Mouse (Mus musculus) heart, embryonic 12.5 days (tissue): Measurements from ENCODE around the gene Rora. TPM values are rescaled to one million over a fixed set of nuclear protein-coding genes. Genes with fewer than 3 reads are reported as not detected.

Source experiments
- ATAC-seq: fragments of 200-750 bp; cut with Nextera tagmentation; 2 replicates; pipeline ENCODE4 v1.8.0; 2017; ENCODE audit warnings: moderate TSS enrichment, moderate library complexity; ENCODE audit not compliant: insufficient number of reproducible peaks, low FRiP score
- H3K27ac ChIP-seq: fragments of 300-500 bp; sonication (generic); 2 replicates; pipeline ENCODE4 v1.5.1; 2016; ENCODE audit warnings: mild to moderate bottlenecking, moderate library complexity; ENCODE audit not compliant: poor library complexity, severe bottlenecking
- H3K27me3 ChIP-seq: fragments of 300-500 bp; sonication (generic); replicated peaks from 2 replicates; pipeline ENCODE4 v1.6.1; 2016; ENCODE audit warnings: mild to moderate bottlenecking, moderate library complexity
- H3K36me3 ChIP-seq: fragments of 300-500 bp; sonication (generic); 2 replicates; pipeline ENCODE4 v1.6.1; 2016; ENCODE audit warnings: mild to moderate bottlenecking, moderate library complexity
- H3K4me1 ChIP-seq: fragments of 300-500 bp; sonication (generic); replicated peaks from 2 replicates; pipeline ENCODE4 v1.6.1; 2016; ENCODE audit warnings: mild to moderate bottlenecking
- H3K4me2 ChIP-seq: fragments of 300-500 bp; sonication (generic); 2 replicates; pipeline ENCODE4 v1.6.1; 2016; ENCODE audit warnings: mild to moderate bottlenecking, moderate library complexity
- H3K4me3 ChIP-seq: fragments of 300-500 bp; sonication (generic); 2 replicates; pipeline ENCODE4 v1.5.1; 2016; ENCODE audit warnings: mild to moderate bottlenecking
- H3K9ac ChIP-seq: fragments of 300-500 bp; sonication (generic); 2 replicates; pipeline ENCODE4 v1.6.1; 2016; ENCODE audit warnings: mild to moderate bottlenecking, moderate library complexity
- H3K9me3 ChIP-seq: fragments of 300-500 bp; sonication (generic); replicated peaks from 2 replicates; pipeline ENCODE4 v1.6.1; 2016; ENCODE audit warnings: mild to moderate bottlenecking, moderate library complexity
- WGBS: fragments of 180-500 bp; shearing (Covaris S2); methylation state at CpG from one replicate; pipeline ENCODE4 v1.1.7; 2016; 5-methylcytosine and 5-hydroxymethylcytosine counted together
- polyA plus RNA-seq: library from polyadenylated mRNA; unstranded; fragments of >200 nt; fragmentation: Nextera tagmentation; extraction: Ambion mirVana; gene quantifications from 2 replicates; pipeline ENCODE4 v1.2.1, GENCODE M21; 2016

The Rora gene
- polyA plus RNA-seq, 1 experiment from 2014 or later, result 7.6 TPM

GRCm38 (mm10) chr9:68791982-68792540, 138.5 kb downstream of the Rora start:
- Histone ChIP-seq H3K4me2 (no peak overlapping the region), H3K9me3 (no peaks in the 10 kb centered on the region), H3K9ac (no peak overlapping the region), H3K36me3 (no peaks in the 10 kb centered on the region), H3K4me3 (no peak overlapping the region), H3K27ac (no peak overlapping the region), H3K27me3 (no peaks in the 10 kb centered on the region), H3K4me1 (peaks cover 9% of the 10 kb centered on the region; the same call in 1 of the 2 replicates)
- no peak for ATAC-seq
- WGBS, result 71% methylated on average over 16 of the region's 16 CpGs

DNA sequence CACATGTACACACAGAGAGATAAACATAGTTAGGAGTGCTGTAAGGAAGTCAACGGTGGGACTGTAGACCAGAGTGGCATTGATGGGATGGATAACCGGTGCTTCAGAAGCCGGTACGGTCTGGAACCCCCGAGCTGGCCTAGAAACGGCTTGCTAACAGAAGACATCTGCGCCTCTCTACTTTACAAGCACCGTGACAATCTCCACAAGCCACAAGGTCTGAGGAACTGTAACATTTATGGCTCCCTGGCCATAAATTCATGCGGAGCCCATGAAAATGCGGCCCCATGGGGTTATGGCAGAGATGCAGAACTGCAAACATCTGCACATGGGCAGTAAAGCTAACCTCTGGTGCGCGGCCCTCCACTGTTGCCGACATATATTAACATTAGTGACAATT, 141.7 kb downstream of the Rora start:
- no peak for ATAC-seq
- Histone ChIP-seq H3K4me1 (peaks cover 9% of the 10 kb centered on the region; the same call in 1 of the 2 replicates), H3K4me3 (no peak overlapping the region), H3K36me3 (no peaks in the 10 kb centered on the region), H3K4me2 (no peak overlapping the region), H3K27me3 (no peaks in the 10 kb centered on the region), H3K9ac (no peak overlapping the region), H3K9me3 (no peaks in the 10 kb centered on the region), H3K27ac (no peak overlapping the region)
- 84% methylated on average over 13 of the region's 13 CpGs for WGBS

GRCm38 (mm10) chr9:68798221-68798620, 144.6 kb downstream of the Rora start:
- Histone ChIP-seq H3K36me3 (no peaks in the 10 kb centered on the region), H3K27ac (no peak overlapping the region), H3K4me3 (no peak overlapping the region), H3K9me3 (no peaks in the 10 kb centered on the region), H3K4me2 (no peak overlapping the region), H3K27me3 (no peaks in the 10 kb centered on the region), H3K9ac (no peak overlapping the region), H3K4me1 (no peaks in the 10 kb centered on the region)
- no peak for ATAC-seq
- WGBS, result 67% methylated on average over 4 of the region's 4 CpGs

DNA sequence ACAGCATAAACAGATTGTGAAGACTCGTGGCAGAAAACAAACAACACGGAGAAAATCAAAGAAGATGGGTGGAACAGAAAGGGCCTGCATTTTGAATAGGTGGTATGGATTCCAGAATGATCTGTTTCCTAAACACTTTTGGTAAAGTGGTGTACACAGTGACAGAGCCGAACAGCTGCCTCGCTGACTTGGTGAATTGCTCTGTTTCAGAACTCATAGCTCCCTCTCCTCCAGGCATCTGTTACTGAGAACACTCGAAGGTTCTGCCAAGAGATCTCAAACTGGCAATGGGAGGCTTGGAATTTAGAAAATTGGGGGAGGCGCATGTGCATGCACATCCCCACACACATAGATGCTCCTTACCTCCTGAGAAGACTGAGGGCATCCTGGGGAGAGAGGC, 145.5 kb downstream of the Rora start:
- WGBS, result 85% methylated on average over 6 of the region's 6 CpGs
- H3K27ac ChIP-seq, result no peak overlapping the region
- peaks cover 3% of the 10 kb centered on the region for H3K4me1 ChIP-seq
- H3K4me3 ChIP-seq, result no peak overlapping the region
- no peak for ATAC-seq
- no peaks in the 10 kb centered on the region for H3K27me3 ChIP-seq
- no peak overlapping the region for H3K9ac ChIP-seq
- no peaks in the 10 kb centered on the region for H3K36me3 ChIP-seq
- H3K9me3 ChIP-seq, result no peaks in the 10 kb centered on the region
- no peak overlapping the region for H3K4me2 ChIP-seq

DNA sequence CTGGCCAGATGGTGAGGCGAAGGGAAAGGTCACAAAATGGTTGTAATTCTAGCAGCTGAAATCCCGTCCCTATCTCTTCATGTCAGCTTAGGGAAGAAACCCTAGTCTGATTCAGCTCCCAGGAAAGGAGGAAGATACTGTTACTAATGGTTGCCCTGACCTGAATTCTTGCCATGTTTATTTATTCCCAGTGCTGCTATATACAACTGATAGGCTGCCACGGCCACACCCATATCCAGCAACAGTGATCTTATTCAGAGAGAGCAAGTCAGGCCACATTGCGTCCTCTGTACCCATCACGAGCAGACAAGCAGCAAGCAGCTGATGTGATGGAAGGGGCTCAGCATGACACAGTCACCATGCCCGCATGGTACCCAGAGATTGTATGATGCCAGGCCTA, 150.6 kb downstream of the Rora start:
- Histone ChIP-seq H3K36me3 (no peaks in the 10 kb centered on the region), H3K9ac (no peak overlapping the region), H3K4me2 (no peak overlapping the region), H3K9me3 (no peaks in the 10 kb centered on the region), H3K4me1 (peaks cover 24% of the 10 kb centered on the region), H3K27ac (no peak overlapping the region), H3K4me3 (no peak overlapping the region), H3K27me3 (no peaks in the 10 kb centered on the region)
- no peak for ATAC-seq
- 22% methylated on average over 6 of the region's 6 CpGs for WGBS

DNA sequence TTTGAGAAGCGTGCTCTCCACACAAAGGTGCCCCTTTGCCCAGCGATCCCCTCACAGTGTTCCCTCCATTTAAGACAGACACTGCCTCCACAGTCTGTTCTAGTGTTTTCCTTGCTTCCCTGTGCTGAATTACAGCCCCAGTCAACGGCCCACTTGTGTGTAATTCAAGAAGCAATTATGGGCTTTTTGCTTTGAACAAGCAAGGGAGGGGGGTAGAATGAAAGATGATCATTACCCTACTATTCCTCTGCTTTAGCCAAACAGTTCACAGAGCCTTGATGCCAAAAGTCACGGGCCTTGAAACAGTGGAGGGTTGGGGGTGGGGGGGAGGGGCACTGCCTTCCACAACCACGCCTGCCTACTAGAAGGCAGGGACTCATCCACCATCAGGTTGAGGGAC, 152.2 kb downstream of the Rora start:
- WGBS, result 57% methylated on average over 5 of the region's 5 CpGs

GRCm38 (mm10) chr9:68807735-68808134, 154.1 kb downstream of the Rora start:
- Histone ChIP-seq H3K4me3 (no peak overlapping the region), H3K27me3 (no peaks in the 10 kb centered on the region), H3K9me3 (no peaks in the 10 kb centered on the region), H3K36me3 (no peaks in the 10 kb centered on the region), H3K4me2 (no peak overlapping the region), H3K4me1 (peaks cover 30% of the 10 kb centered on the region), H3K9ac (no peak overlapping the region), H3K27ac (no peak overlapping the region)
- no peak for ATAC-seq
- WGBS, result 81% methylated on average over 2 of the region's 2 CpGs

More for the DNA sequence above, 152.2 kb downstream of the Rora start:
- H3K36me3 ChIP-seq, result no peaks in the 10 kb centered on the region
- H3K4me3 ChIP-seq, result 0 out of 2 replicates have a peak overlapping the region, but pooled peaks have one; percentile 3
- H3K4me1 ChIP-seq, result peaks cover 24% of the 10 kb centered on the region
- H3K4me2 ChIP-seq, result peak overlapping the region; percentile 57
- H3K9ac ChIP-seq, result no peak overlapping the region
- no peaks in the 10 kb centered on the region for H3K27me3 ChIP-seq
- no peaks in the 10 kb centered on the region for H3K9me3 ChIP-seq
- no peak for ATAC-seq
- no peak overlapping the region for H3K27ac ChIP-seq

DNA sequence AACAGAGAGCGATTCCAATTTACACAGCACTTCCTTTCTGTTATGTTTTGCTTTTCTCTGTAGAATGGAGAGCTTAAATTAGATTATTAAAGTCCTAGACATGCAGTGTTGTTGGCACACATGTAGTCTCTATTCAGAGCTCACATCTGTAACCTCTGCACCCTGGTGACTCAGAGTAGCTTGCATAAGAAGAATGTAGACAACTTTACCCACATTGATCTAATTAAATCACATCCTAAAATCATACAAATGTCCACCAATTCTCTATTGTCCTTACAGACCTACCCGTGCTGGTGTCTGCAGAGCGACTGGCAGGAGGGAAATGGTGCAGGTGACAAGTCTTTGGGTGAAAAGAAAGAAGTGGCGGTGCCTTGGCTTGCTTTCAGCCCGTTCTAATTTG, 155.9 kb downstream of the Rora start:
- no peaks in the 10 kb centered on the region for H3K36me3 ChIP-seq
- H3K27me3 ChIP-seq, result no peaks in the 10 kb centered on the region
- no peak overlapping the region for H3K27ac ChIP-seq
- H3K9ac ChIP-seq, result no peak overlapping the region
- no peak for ATAC-seq
- 83% methylated on average over 5 of the region's 5 CpGs for WGBS
- H3K9me3 ChIP-seq, result no peaks in the 10 kb centered on the region
- no peak overlapping the region for H3K4me3 ChIP-seq
- H3K4me2 ChIP-seq, result no peak overlapping the region
- peaks cover 37% of the 10 kb centered on the region for H3K4me1 ChIP-seq

DNA sequence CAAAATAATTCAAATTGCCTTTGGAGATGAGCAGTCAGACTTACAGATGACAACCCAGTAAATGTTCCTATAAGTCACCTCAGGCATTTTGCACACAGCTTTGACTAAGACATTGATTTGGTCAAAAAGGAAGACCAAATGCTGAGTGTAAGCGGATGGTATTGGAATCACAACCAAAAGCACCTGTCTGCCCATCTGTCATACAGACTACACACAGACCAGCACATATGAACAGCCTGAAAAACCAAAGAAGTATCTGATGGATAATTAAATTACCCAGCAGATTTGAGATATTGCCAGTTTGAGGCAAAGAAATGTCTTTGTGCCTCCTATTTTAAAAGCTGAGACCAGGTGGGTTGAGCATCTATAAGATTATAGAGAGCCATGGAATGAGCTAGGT, 161.1 kb downstream of the Rora start:
- Histone ChIP-seq H3K36me3 (no peaks in the 10 kb centered on the region), H3K4me3 (no peak overlapping the region), H3K4me2 (no peak overlapping the region), H3K9ac (no peak overlapping the region), H3K27me3 (no peaks in the 10 kb centered on the region), H3K27ac (no peak overlapping the region), H3K9me3 (no peaks in the 10 kb centered on the region), H3K4me1 (peaks cover 22% of the 10 kb centered on the region)
- WGBS, result 83% methylated on average over 1 of the region's 1 CpGs
- ATAC-seq, result no peak

GRCm38 (mm10) chr9:68815877-68816276, 162.3 kb downstream of the Rora start:
- H3K9me3 ChIP-seq, result no peaks in the 10 kb centered on the region
- H3K36me3 ChIP-seq, result no peaks in the 10 kb centered on the region
- no peak for ATAC-seq
- H3K27ac ChIP-seq, result no peak overlapping the region
- H3K4me1 ChIP-seq, result peaks cover 26% of the 10 kb centered on the region
- no peak overlapping the region for H3K4me2 ChIP-seq
- 86% methylated on average over 9 of the region's 9 CpGs for WGBS
- H3K27me3 ChIP-seq, result no peaks in the 10 kb centered on the region
- no peak overlapping the region for H3K9ac ChIP-seq
- no peak overlapping the region for H3K4me3 ChIP-seq

GRCm38 (mm10) chr9:68820036-68820435, 166.4 kb downstream of the Rora start:
- Histone ChIP-seq H3K9ac (no peak overlapping the region), H3K36me3 (no peaks in the 10 kb centered on the region), H3K4me2 (no peak overlapping the region), H3K4me3 (no peak overlapping the region), H3K27ac (no peak overlapping the region), H3K4me1 (peaks cover 5% of the 10 kb centered on the region; the same call in 1 of the 2 replicates), H3K27me3 (no peaks in the 10 kb centered on the region), H3K9me3 (no peaks in the 10 kb centered on the region)
- ATAC-seq, result no peak
- WGBS, result 65% methylated on average over 4 of the region's 4 CpGs

- Histone ChIP-seq H3K27me3 (no peaks in the 10 kb centered on the region), H3K9ac (no peak overlapping the region), H3K9me3 (no peaks in the 10 kb centered on the region), H3K4me2 (no peak overlapping the region), H3K4me3 (no peak overlapping the region), H3K27ac (no peak overlapping the region), H3K36me3 (no peaks in the 10 kb centered on the region), H3K4me1 (peaks cover 5% of the 10 kb centered on the region; the same call in 1 of the 2 replicates)
- no peak for ATAC-seq
Measured at GRCm38 (mm10) chr9:68820478-68820877, 166.9 kb downstream of the Rora start.
